1 mouse cellular context compared by ENCODE assay signal in the genomic region with DNA sequence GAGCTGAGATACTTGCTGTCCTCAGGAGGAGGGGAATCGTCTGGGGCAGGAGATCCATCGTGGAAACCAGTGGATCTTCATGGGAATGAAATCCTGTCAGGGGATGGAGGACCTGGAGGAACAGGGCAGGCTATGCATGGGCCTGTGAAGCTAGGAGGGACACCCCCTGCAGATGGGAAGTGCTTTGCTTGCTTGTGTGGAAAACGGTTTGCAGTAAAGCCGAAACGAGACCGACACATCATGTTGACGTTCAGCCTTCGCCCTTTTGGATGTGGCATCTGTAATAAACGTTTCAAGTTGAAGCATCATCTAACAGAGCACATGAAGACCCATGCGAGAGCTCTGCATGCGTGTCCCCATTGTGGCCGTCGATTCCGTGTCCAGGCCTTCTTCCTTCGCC.
TF ChIP-seq lines count a peak whose summit lies in the region.

No protein-coding gene starts in this region.

TF ChIP-seq in myocyte, 11 proteins besides CTCF, POLR2A, EP300 and RAD21:
- TF ChIP-seq SRF (IDR thresholded peaks at IDR 0.05; ENCODE audit: control insufficient read depth, insufficient read length, low read depth) (no peak), MAX (IDR thresholded peaks at IDR 0.05; ENCODE audit: low read depth) (no peak), TCF3 (IDR thresholded peaks at IDR 0.05; ENCODE audit: insufficient read length, low read depth) (no peak), USF1 (IDR thresholded peaks at IDR 0.05; ENCODE audit: low read depth) (no peak), MYOG (IDR thresholded peaks at IDR 0.05; ENCODE audit: control insufficient read depth in 1 of 3, insufficient read depth in 1 of 3, insufficient read length in 2 of 3, low read depth in 2 of 3) (no peak), MYOD1 (IDR thresholded peaks at IDR 0.05; ENCODE audit: control insufficient read depth in 1 of 3, insufficient read length in 2 of 3, low read depth in 2 of 3) (no peak), TCF12 (IDR thresholded peaks at IDR 0.05; ENCODE audit: insufficient read depth, poor library complexity, severe bottlenecking) (no peak), CEBPB (IDR thresholded peaks at IDR 0.05; ENCODE audit: insufficient read depth, poor library complexity, severe bottlenecking) (no peak), POLR2AphosphoS2 (IDR thresholded peaks at IDR 0.05; ENCODE audit: insufficient read length, low read depth) (no peak), E2F4 (IDR thresholded peaks at IDR 0.05; ENCODE audit: insufficient read depth) (no peak)
